Mouse (Mus musculus) layer of hippocampus, adult 18-20 months (tissue): ENCODE results near the gene Wnt1. TPM values are rescaled to one million over a fixed set of nuclear protein-coding genes. Genes with fewer than 3 reads are reported as not detected.
"Not testable (repeated sequence)": the region's sequence is repeated elsewhere in the genome, so short reads cannot be mapped to it uniquely, and the experiment has no call there.

Experiments
- DNase-seq, 2 experiments: peaks; one replicate each; pipeline ENCODE4 v3.0.0; 2022; ENCODE audit warnings: low spot score in 2 of 2
- total RNA-seq, 2 experiments: library from RNA; stranded (reverse); gene quantifications; 2 replicates each; pipeline ENCODE4 v1.2.3; 2021

Gene Wnt1
- total RNA-seq, 2 experiments from 2014 or later: not detected

GRCm38 (mm10) chr15:98805324-98806040 is 15.8 kb downstream of the Wnt1 start:
- DNase-seq: peak; percentile 72 to 85

GRCm38 (mm10) chr15:98806071-98806808 is 16.6 kb downstream of the Wnt1 start:
- no peak for DNase-seq

GRCm38 (mm10) chr15:98806809-98807770 is 17.4 kb downstream of the Wnt1 start:
- DNase-seq: peak in 1 of 2 experiments; percentile 45

- DNase-seq: peak; percentile 84 to 89
These were observed 18.4 kb downstream of the Wnt1 start for GRCm38 (mm10) chr15:98807895-98808650.

GRCm38 (mm10) chr15:98808651-98809134 is 19.0 kb downstream of the Wnt1 start:
- peak; percentile 90 to 94 for DNase-seq

- DNase-seq: no peak
These were observed 19.7 kb downstream of the Wnt1 start, which contains the start of gene Ddn for GRCm38 (mm10) chr15:98809390-98809789. Gene Ddn, minus strand, starts transcription at chr15:98809490.

- not testable (repeated sequence) for DNase-seq
These were observed 20.6 kb downstream of the Wnt1 start for GRCm38 (mm10) chr15:98810212-98810611.

GRCm38 (mm10) chr15:98812741-98813424 is 23.2 kb downstream of the Wnt1 start:
- DNase-seq: peak; percentile 91 to 94

- DNase-seq: no peak
These were observed 28.5 kb downstream of the Wnt1 start for GRCm38 (mm10) chr15:98818171-98818570.

- DNase-seq: no peak
These were observed 31.3 kb downstream of the Wnt1 start for GRCm38 (mm10) chr15:98820937-98821336.

GRCm38 (mm10) chr15:98821403-98821802 is 31.7 kb downstream of the Wnt1 start:
- DNase-seq: peak in 1 of 2 experiments; percentile 41

GRCm38 (mm10) chr15:98822147-98822546 is 32.5 kb downstream of the Wnt1 start:
- DNase-seq: no peak

- no peak for DNase-seq
These were observed 33.8 kb downstream of the Wnt1 start for GRCm38 (mm10) chr15:98823434-98823833.

- DNase-seq: no peak
These were observed 38.0 kb downstream of the Wnt1 start for GRCm38 (mm10) chr15:98827611-98828011.

- peak; percentile 94 to 95 for DNase-seq
These were observed 41.4 kb downstream of the Wnt1 start, which contains the start of gene Prkag1 for GRCm38 (mm10) chr15:98830736-98831683. Gene Prkag1, minus strand, starts transcription at chr15:98831521.

- no peak for DNase-seq
These were observed 42.0 kb downstream of the Wnt1 start for GRCm38 (mm10) chr15:98831684-98832035.

- peak in 1 of 2 experiments; percentile 40 for DNase-seq
These were observed 42.8 kb downstream of the Wnt1 start for GRCm38 (mm10) chr15:98832161-98833058.
